Mouse (Mus musculus) lung, embryonic 16.5 days (tissue): ENCODE results near the gene Znrf2. TPM values are rescaled to one million over a fixed set of nuclear protein-coding genes. Genes with fewer than 3 reads are reported as not detected.

Experiments
- ATAC-seq: fragments of 200-750 bp; cut with Nextera tagmentation; 2 replicates; pipeline ENCODE4 v1.8.0; 2017; ENCODE audit warnings: low read depth, mild to moderate bottlenecking, moderate library complexity
- H3K27ac ChIP-seq: fragments of 300-500 bp; sonication (generic); 2 replicates; pipeline ENCODE4 v1.5.1; 2014; ENCODE audit warnings: mild to moderate bottlenecking, control low read depth, low read length
- H3K27me3 ChIP-seq: fragments of 300-500 bp; sonication (generic); 2 replicates; pipeline ENCODE4 v1.6.1; 2014; ENCODE audit warnings: low read depth, low read length, mixed read lengths; ENCODE audit not compliant: control insufficient read depth, insufficient read depth
- H3K36me3 ChIP-seq: fragments of 300-500 bp; sonication (generic); 2 replicates; pipeline ENCODE4 v1.6.1; 2014; ENCODE audit warnings: low read length; ENCODE audit not compliant: control insufficient read depth, insufficient read depth
- H3K4me1 ChIP-seq: fragments of 300-500 bp; sonication (generic); replicated peaks from 2 replicates; pipeline ENCODE4 v1.6.1; 2014; ENCODE audit warnings: low read length, mixed read lengths; ENCODE audit not compliant: control insufficient read depth, insufficient read depth
- H3K4me2 ChIP-seq: fragments of 300-500 bp; sonication (generic); 2 replicates; pipeline ENCODE4 v1.6.1; 2014; ENCODE audit warnings: low read depth, low read length, control low read depth
- H3K4me3 ChIP-seq: fragments of 300-500 bp; sonication (generic); 2 replicates; pipeline ENCODE4 v1.5.1; 2014; ENCODE audit warnings: mild to moderate bottlenecking, low read length, control low read depth
- H3K9ac ChIP-seq: fragments of 300-500 bp; sonication (generic); 2 replicates; pipeline ENCODE4 v1.6.1; 2014; ENCODE audit warnings: low read length, control low read depth
- H3K9me3 ChIP-seq: fragments of 300-500 bp; sonication (generic); 2 replicates; pipeline ENCODE4 v1.6.1; 2016; ENCODE audit warnings: low read length; ENCODE audit not compliant: control insufficient read depth
- WGBS: fragments of 180-500 bp; shearing (Covaris S2); extraction: QIAGEN DNeasy Blood & Tissue Kit; methylation state at CpG from one replicate; pipeline ENCODE4 v1.1.7; 2014; 5-methylcytosine and 5-hydroxymethylcytosine counted together
- polyA plus RNA-seq: library from polyadenylated mRNA; unstranded; fragments of >200 nt; fragmentation: Nextera tagmentation; extraction: Ambion mirVana; gene quantifications from 2 replicates; pipeline ENCODE4 v1.2.1, GENCODE M21; 2015

The Znrf2 gene
- polyA plus RNA-seq, 1 experiment from 2014 or later, result 3.3 TPM

- ATAC-seq, result no peak
- no peak overlapping the region for H3K27ac ChIP-seq
- H3K4me1 ChIP-seq, result peaks cover 9% of the 10 kb centered on the region
- no peak overlapping the region for H3K4me3 ChIP-seq
- 93% methylated on average over 6 of the region's 6 CpGs for WGBS
- no peaks in the 10 kb centered on the region for H3K9me3 ChIP-seq
- H3K27me3 ChIP-seq, result no peaks in the 10 kb centered on the region; the same call in 1 of the 2 replicates
- no peak overlapping the region for H3K4me2 ChIP-seq
- H3K36me3 ChIP-seq, result peaks cover 2% of the 10 kb centered on the region; the same call in 1 of the 2 replicates
- H3K9ac ChIP-seq, result no peak overlapping the region
Measured at GRCm38 (mm10) chr6:54941149-54941548, 124.4 kb downstream of the Znrf2 start.

Other genes starting within 250 kb of the Znrf2 start
- gene Plekha8, start 221.8 kb upstream of the Znrf2 start, polyA plus RNA-seq, result 6.5 and 7.1 TPM in 2 replicates
- 25.0 and 25.4 TPM in 2 replicates for gene Fkbp14, start 219.6 kb upstream of the Znrf2 start, polyA plus RNA-seq
- 5.0 and 6.4 TPM in 2 replicates for gene Mturn, start 135.3 kb upstream of the Znrf2 start, polyA plus RNA-seq
- 9.5 and 9.9 TPM in 2 replicates for gene Nod1, start 155.7 kb downstream of the Znrf2 start, polyA plus RNA-seq
- 5.9 and 6.1 TPM in 2 replicates for gene Ggct, start 176.0 kb downstream of the Znrf2 start, polyA plus RNA-seq
- 120 and 122 TPM in 2 replicates for gene Gars, start 221.1 kb downstream of the Znrf2 start, polyA plus RNA-seq